Mouse (Mus musculus): ENCODE measurements around the gene Mpnd.

Gene Mpnd

DNA sequence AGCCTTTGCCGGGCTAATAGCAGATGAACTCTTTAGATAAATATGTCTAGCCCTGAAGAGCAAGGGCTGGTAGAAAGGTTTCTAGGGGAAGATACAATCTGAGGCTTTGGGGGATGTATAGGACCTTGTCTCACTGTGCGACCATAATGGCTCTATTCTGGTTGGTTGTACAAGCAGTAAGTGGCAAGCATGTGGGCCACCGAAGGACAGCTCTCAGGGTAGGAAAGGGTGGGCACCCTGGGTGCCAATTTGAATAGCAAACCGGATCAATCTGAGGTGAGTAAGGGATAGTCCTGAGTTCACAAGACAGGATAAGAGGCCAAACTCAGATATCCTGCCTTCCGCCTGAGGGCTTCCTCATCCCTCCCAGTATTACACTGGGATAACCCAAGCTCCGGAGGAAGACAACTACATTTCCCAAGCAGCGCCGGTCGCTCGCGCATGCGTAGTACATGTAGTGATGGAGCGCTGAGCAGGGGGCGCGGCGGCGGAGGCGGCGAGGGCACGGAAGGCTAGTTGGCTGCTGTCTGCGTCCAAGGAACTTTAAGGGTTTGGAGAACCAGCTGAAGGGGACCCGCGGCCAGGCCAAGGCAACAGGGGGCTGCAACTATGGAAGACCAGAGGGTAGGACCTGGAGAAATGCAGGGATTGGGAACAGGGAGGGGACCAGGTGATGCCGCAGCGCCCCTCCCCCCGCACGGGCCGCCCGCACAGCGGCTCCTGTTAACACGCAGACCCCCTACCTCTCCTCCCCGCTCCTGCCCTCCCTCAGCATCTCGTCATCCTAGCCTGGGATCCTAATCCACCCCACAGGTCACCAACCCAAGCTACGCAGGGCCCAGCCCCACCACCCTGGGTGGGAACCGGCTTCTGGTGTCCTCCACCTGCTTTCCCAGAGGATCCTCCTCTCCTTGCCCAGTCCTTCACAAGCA is 19.2 kb upstream of the Mpnd start, which contains the start of gene Fsd1:
Fsd1 (plus strand) TSS at position 480 of the 932 bp plus-strand sequence.
- peak; percentile 71 for DNase-seq

DNA sequence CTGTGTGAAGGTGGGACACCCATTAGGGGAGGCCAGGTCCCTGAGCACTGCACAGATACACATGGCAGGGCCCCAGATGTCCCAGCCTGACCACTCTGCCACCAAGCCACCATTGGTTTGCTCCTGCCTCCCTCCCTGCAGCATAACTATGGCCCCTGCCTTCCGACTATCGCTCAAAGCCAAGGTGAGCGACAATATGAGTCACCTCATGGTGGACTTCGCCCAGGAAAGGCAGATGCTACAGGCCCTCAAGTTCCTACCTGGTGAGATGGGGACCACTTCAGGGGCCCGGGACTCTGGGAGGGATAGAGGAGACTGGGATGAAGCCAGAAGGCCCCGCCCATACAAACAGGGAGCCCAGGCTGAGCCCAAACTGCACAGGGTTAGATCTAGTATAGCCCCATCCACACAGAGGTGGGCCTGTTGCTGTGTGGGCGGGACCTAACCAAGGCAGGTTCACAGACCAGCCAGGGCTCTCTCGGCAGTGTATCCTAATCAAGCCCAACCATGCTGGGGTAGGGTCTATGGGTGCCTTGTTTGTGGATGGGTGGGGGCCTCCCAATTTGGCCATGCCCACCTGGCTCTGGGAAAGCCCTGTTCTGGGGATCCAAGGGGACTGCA is 15.1 kb upstream of the Mpnd start:
- no peak for DNase-seq

DNA sequence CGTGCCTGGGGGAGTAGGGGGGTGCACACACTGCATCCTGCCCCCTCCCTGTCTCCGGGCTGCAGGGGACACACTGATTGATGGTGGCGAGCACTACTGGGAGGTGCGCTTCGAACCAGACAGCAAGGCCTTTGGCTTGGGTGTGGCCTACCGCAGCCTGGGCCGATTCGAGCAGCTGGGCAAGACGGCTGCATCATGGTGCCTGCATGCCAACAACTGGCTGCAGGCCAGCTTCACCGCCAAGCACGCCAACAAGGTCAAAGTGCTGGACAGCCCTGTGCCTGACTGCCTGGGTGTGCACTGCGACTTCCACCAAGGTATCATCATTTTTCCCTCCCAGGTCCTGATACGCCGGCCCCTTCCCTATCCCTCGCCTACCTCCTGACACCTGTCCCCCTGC is 9.5 kb upstream of the Mpnd start:
- DNase-seq = no peak

DNA sequence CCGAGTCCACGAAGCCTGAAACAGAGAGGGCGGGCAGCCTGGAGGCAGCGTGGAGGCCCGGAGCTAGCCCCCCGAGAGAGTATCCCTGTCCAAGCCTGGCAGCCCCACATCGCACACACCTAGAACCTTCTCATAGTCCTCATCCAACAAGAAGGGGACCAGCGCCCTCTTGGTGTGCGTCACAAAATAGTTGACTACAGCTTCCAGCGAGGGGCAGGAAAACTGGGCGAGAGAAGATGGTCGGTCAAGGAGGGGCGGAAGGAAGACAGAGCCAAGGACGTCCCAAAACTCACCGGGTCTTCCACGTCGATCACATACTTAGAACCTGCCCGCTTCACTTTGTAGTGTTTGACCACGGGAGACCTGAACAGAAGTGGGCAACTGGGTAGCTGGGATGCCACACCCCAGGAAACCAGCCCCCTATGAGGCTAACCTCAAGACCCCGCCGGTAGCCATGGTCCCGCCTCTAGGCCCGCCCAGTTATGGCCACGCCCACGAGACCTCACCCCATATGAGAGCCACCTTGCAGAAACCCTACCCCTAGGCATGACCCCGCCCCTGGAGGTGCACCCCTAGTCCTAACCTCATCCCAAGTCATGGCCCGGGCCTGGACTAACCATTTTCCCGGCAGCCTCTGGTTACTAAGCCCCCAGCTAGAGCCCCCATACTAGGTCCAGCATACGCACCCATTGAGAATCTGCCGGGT is 5.6 kb upstream of the Mpnd start:
- no peak for DNase-seq

DNA sequence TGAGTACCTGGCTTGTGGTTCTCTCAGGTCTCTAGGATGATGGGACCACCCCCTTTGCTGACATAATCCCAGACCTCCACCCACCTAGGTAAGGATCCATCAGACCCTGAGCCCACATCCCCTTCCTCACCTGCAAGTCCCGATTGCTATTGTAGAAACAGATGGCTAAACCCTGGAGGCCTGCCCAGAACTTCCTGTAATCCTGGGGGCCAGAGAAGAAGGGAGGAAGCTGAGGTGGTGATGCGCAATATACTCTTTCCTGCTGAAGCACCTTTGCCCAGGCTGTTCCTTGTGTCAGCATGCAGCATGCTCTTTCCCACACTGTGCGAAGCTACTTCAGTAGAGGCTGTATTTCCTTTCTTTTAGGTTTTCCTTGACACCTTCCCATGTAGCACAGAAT is 2.5 kb upstream of the Mpnd start:
- DNase-seq = no peak

DNA sequence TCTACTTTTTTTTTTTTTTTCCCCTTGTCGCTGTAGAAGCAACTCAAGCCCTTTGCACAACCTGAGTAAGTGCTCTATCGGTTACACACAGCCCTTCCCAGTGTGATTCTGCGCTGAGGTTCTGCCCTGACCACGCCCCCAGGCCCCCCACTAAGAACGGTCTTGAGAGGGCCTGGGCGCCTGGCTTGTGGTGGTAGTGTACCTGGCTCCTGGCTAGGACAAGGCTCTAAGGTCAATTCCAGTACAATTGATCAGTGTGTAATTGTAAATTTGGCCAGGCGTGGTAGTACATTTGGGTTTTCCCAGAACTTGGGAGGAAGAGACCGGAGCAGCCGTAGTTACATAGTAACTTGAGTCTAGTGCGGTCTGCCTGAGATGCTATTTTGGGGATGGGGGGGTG is 1.4 kb downstream of the Mpnd start:
- DNase-seq = no peak

DNA sequence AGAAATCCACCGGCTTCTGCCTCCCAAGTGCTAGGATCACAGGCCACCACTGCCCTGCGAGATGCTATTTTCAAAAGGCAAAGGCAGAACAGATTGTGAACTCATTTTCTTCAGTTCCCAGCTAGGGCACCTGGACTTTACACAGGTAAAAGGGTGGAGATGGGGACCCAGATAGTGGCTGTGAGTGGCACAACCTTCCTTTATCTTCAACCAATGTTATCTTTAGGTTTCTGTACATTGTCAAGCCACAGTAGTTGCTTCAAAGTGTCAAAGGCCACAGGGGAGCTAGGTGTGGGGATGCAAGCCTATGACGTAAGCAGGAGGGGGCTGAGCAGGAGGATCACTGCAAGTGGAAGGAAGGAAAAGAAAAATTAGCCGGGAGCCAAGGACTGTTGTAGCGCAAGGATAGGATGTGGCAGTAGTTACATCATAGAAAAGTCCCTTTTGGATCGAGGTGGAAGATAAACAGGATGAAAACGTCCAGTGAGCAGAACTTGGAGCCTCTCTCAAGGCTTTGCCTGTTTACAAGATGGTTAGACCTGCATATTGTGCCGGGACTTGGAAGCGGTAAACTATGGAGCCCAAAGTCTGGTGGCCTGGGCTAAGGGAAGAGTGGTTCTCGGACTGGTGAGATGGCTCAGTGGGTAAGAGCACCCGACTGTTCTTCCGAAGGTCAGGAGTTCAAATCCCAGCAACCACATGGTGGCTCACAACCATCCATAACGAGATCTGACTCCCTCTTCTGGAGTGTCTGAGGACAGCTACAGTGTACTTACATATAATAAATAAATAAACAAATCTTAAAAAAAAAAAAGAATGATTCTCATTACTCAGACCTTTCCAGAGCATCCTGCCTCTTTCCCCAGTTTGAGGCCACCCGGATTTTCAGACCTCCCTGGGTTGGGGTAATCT is 2.2 kb downstream of the Mpnd start:
- no peak for DNase-seq

DNA sequence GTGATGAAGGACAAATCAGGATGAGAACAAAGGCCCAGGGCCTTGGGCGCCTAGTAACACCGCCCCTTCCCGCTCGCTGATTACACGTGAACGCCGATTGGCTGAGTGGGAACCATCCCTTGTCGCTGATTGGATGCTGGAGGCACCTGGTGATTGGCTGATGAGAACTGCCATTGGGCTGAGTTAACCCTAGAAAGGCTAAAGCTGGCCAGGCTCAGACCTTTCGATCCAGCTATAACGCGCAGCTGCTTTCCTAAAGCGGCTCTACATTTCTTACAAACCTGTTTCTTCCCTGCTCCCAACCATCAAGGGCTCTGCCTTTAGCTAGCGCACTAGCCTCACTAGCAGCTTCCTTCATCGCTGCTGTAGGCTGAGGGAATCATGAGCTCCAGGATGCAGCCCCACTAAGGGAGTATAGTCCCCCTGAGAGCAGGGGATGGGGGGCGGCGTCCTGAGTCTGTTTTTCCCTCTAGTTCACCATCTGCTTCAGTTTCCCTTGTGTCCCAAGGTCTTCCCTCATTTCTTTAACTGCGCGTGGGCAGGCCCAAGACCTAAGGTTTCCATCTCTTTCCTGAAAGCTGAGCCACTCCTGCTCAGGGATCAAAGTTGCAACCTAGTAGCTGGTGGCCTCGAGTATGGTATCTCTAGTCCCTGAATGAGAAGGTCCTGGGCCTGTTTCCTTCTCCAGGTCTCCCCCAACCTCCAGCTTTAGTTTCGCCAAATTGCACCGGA is 3.0 kb downstream of the Mpnd start:
- DNase-seq = peak; percentile 87

DNA sequence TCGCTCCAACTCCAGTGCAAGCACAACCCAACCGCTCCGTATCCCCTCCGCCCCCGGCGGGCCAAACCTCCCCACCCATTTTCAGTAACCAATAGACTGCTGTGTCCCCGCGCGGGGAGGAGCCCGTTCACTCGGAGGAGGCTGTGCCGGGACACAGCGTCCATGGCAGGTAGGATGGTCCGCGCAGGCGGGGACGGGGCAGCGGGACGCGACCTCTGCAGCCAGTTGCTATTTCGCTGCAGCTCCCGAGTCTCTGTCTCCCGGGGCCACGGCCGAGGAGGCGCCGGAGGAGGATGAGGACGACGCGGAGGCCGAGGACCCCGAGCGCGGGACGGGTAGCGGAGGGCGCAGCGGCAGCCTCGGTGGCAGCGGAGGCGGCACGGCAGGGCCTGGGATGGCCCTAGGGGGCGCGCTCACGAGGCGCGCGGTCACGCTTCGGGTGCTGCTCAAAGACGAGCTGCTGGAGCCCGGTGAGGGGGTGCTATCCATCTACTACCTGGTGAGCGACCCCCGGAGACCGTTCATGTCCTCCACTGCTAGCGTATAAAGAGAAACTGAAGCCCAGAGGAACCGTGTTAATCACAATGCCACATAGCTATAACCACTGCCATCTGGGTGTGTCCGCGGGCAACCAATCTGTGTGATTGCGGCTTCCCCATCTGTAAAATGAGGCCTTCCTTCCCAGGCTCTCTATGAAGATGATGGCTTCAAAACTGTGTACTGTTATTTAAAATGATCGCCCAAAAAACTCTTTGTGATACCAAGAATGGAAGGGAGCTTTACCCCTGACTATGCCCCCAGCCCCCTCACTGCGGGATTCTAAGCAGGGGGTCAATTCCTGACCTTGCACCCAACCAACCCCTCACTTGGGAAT is 3.8 kb downstream of the Mpnd start:
- peak; percentile 93 for DNase-seq

DNA sequence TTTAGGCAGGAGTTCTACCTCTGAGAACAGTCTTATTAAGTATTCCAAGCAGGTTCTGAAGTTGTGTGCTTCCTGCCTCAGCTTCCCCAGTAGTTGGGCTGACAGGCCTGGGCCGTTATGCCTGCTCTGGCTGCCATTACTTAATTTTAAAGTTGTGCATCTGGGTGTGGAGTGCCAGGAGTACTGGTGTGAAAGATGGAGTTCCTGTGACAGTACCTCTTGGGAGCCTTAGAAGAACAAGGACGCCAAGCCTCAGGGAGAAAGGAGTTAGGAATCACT is 4.4 kb downstream of the Mpnd start:
- DNase-seq = no peak

DNA sequence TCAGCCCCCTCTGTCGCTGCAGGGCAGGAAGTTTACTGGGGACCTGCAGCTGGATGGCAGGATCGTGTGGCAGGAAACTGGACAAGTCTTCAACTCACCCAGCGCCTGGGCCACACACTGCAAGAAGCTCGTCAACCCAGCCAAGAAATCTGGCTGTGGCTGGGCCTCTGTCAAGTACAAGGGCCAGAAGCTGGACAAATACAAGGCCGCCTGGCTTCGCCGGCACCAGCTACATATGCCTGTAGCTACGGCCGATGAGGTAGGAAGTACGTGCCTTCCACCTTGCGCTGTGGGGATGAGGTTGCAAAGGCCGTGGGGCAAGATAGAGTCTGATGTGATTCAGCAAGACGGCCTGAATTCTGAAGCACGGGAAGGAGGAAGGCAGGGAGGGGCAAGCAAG is 4.7 kb downstream of the Mpnd start:
- no peak for DNase-seq

DNA sequence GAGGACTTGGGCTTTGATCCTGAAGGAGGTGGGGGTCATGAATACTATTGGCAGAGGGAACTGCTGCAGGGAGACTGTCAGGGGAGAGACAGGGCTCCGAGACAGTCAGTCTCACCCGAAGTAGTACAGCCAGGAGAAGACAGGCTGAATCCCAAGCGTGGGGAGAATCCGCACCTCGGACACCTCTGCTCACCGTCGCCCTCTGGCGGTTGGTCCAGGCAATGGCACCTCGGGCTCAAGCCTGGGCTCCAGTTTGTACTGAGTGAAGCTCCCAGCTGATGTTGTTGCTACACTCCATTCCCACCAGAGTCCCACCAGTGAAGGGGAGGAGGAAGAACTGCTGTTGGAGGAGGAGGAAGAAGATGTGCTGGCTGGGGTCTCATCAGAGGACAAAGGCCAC is 5.2 kb downstream of the Mpnd start:
- peak; percentile 93 for DNase-seq

DNA sequence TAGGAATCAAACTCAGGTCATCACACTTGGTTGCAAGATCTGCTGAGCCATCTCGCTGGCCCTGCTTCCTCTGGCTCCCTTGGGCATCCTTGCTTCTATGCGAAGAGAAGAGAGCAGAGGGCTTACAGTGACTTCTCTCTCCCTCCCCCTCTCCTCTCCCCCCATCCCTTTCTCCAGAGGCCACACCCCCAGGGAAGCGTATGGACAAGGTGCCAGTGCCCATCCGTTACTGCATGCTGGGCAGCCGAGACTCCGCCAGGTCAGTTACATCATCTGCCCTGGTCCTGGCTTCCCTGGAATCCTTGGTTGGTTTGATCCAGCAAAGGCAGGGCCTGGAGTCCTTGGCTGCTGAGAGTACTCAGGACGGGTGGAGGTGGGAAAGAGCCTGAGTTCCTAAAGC is 5.9 kb downstream of the Mpnd start:
- DNase-seq = no peak

DNA sequence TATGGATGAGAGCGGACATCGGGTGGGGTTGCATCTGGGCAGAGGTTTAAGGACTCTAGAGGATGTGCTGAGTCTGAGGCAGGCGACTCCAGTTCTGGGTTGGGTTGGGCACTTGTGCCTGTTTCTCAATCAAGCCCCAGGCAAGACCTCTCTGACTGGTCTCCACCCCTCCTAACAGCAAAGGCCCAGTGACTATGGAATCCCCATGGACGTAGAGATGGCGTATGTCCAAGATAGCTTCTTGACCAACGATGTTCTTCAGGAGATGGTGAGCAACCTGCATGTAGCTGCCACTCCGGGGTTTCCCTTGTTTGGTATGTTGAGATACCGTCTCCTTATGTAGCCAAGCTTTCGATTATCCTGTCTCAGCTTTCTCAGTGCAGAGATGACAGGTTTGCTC is 9.8 kb downstream of the Mpnd start:
- no peak for DNase-seq

DNA sequence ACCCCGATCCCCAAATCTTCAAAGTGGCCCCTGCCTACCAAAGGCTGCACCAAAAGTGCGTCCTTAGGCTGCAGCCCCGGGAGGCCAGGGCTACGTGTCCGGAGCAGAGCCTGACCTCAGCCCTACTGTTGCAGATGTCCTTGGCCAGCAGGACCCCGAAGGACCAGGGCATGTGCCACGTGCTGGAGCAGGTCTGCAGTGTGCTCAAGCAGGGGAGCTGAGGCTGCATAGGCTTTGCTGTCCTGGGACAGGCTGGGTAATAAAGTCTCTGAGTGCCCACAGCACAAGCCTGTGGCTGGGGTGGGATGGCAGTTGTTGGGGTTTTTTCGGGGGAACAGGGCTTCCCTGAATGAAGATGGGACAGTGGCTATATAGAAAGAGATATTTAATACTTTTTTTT is 10.9 kb downstream of the Mpnd start:
- DNase-seq = no peak

DNA sequence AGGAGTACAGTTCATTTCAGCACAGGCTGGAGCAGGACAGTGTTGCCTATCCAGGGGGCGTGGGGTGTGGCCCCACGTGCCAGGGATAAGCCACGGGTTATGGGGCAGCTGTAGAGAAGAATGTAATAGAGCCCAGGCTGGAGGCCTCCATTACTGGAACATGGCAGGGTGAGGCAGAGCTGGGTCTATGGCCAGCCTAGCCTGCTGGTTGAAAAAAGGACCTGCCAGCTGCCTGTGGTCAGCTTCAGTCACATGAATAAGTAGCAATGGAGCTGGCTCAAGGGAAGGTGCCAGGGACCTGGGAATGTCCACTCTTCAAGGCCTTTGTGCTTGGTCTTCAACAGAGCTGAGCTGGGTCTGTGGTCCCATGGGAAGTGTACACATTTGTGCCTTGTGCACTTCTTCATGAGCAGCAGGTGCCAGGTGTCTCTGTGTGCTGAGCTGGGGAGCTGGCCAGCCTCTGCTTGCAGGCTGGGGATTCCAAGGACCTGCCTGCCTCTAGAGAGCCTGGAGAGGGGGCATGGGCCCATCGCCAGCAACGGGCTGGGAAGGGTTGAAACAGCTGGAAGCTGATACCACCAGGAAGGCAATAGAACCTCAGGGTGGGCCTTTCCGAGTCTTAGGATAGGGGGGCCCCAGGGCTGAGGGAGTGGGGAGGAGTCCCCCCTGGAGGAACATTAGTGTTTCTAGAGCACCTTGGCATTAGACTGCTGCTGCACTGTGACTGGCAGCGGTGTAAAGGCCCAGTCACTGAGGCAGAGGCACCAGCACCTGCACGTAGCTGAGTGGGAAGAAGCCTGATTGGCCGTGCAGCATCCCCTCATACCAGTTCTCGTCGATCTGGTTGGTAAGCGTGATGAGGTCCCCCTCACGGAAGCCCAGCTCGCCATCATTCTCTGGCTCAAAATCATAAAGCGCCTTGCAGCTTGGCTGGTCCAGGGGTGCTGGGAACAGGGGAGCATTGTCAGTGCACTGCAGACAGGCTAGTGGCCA is 11.6 kb downstream of the Mpnd start:
- DNase-seq = no peak

DNA sequence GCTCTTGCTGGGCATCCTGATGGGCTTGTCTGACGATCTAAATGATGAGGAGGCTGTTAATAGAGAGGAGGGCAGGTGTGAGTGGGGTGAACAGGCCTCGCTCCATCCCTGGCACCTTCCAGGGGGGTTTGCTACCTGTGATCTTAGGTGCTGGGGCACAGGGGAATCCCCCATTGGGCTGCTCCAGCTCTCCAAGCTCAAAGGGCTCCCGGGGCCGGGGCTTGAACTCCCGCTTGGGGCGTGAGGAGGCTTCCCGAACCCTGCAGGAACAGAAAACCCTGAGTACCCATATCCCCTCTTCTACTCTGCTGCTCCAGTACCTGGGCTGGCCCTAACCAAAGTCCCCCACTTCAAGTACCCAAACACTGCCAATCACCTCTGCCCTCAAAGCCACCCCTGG is 12.3 kb downstream of the Mpnd start:
- DNase-seq = no peak

DNA sequence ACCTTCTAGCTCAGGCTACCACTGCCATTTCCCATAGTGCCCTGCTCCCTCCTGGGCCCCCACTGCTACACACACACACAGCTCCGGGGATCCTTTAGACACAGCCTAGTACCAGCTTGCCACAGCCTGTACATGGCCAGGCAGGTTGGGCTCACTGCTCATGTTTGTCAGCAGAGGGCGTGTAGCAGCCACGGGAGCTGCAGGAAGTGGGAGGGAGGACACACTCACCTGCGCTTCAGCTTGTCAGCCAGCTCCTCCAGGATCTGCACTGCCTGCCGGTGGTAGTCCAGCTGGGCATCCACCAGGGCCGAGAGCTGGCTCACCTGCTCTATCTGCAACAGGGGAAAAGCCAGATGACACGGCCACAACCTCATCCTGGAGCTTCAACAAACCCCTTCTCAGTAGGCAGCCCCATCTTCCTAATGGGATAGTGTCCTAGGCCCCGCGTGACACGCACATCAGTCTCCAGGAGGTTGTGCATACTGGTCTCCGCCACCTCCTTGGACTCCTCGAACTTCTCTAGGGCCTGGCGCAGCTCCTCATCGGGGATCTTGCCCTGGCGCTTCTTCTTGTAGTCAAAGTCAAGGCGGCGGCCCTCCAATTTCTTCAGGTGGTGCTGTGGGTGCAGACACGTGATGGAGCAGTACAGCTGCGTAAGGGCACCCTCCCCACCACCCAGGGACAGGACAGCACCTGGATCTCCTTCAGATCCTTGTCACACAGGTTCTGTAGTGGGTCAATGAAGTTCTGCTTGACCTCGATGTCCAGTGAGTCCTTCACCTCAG is 13.0 kb downstream of the Mpnd start:
- peak; percentile 90 for DNase-seq

Measured in thymus, postnatal 4 days (tissue).